Mouse (Mus musculus) right cerebral cortex, postnatal 25 days (tissue): Measurements from ENCODE around the gene Krtap3-3.
"Not testable (repeated sequence)": the region's sequence is repeated elsewhere in the genome, so short reads cannot be mapped to it uniquely, and the experiment has no call there.

ENCODE experiments used
- DNase-seq: peaks from one replicate; pipeline ENCODE4 v3.0.0; 2022

Krtap3-3 gene

DNA sequence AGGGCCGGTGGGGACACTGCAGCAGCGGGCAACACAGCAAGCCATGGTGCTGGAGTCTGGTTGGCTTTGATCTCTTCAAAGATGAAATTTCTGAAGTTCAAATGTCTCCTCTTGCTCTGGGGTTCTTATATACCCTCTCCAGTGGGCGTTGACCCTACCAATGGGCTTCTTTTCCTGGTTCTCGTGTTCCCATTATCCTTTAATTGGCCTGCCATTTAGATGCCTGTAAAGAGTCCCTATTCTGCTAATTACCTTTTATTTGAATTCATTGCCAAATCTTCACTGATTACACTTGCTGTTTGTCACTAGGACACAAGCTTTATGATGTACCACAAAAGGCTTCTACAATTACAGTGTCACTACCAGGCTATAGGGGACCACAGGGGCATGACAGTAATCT lies at the start of gene Krtap3-3:
Krtap3-3 (minus strand) TSS at position 101 of the 400 bp plus-strand sequence.
- DNase-seq: no peak

DNA sequence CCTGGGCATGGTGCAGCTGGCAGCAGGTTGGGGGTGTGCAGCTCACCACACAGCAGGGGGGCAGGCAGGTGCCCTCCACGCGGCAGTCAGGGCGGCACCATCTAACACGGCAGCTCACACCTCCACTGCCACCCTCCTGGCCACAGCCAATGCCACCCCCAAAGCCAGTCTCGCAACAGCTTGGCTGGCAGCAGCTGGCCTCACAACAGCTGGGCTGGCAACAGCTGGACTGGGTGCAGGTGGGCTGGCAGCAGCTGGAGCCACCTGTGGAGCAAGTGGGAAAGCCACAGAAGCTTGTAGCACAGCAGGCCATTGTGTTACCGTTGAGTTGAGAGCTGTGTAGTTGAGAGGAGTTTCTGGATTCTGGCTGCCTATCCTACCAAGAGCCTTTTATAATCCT lies 47.1 kb upstream of the Krtap3-3 start, which contains the start of gene Krtap9-3:
Krtap9-3 (minus strand) TSS at position 364 of the 400 bp plus-strand sequence.
- not testable (repeated sequence) for DNase-seq

DNA sequence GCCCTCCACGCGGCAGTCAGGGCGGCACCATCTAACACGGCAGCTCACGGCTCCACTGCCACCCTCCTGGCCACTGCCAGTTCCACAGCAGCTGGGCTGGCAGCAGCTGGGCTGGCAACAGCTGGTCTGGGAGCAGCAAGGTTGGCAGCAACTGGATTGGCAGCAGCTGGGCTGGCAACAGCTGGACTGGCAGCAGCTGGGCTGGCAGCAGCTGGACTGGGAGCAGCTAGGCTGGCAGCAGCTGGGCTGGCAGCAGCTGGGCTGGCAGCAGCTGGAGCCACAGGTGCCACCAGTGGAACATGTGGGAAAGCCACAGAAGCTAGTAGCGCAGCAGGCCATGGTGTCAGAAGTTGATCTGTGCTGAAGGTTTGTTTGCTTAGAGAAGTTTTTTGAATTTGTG lies 40.3 kb upstream of the Krtap3-3 start, which contains the start of gene Krtap1-3:
Krtap1-3 (minus strand) TSS at position 359 of the 400 bp plus-strand sequence.
- DNase-seq: no peak

DNA sequence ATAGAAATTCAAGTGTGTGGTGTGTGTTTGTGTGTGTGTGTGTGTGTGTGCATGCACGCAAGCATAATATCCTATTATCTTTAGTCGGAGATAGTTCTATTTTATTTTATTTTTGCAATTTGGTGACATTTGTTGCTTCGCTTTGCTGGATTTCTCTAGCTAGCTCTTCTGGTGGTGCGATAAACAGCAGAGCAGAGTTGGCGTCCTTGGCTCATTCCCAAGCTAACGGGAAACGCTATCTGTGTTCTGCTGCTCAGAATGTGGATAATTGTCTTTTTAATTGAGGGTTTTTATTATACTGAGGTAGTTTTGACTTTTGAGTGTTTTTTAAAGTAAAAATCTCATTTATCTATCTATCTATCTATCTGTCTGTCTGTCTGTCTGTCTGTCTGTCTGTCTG lies 34.4 kb upstream of the Krtap3-3 start:
- DNase-seq: no peak

DNA sequence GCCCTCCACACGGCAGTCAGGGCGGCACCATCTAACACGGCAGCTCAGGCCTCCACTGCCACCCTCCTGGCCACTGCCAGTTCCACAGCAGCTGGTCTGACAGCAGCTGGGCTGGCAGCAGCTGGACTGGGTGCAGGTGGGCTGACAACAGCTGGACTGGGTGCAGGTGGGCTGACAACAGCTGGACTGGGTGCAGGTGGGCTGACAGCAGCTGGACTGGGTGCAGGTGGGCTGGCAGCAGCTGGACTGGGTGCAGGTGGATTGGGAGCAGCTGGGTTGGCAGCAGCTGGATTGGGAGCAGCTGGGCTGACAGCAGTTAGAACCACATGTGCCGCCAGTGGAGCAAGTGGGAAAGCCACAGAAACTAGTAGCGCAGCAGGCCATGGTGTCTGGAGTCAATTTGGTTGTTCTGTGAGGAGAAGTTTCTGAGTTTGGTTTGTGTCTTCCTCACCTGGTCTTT lies 32.6 kb upstream of the Krtap3-3 start, which contains the start of gene Krtap1-4:
Krtap1-4 (minus strand) TSS at position 410 of the 460 bp plus-strand sequence.
- DNase-seq: no peak

DNA sequence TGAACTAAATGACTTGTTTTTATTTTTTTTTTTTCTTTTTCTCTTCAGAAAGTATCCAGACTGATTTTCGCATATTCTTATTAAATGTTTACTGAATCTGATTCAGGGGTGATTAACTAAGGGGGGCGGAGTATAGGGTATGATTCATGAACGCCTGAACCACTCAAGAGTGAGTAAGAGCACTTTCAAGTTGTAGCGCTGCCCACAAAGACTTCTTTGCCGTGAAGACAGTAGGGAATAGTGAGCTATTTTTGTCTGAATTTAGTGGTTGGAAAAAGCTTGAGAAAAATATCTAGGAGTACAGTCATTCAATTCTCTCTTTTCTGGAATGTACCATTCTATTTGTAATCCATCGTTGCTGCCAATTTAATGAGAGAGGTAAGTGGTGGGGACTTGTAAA lies 30.9 kb upstream of the Krtap3-3 start:
- DNase-seq: no peak

DNA sequence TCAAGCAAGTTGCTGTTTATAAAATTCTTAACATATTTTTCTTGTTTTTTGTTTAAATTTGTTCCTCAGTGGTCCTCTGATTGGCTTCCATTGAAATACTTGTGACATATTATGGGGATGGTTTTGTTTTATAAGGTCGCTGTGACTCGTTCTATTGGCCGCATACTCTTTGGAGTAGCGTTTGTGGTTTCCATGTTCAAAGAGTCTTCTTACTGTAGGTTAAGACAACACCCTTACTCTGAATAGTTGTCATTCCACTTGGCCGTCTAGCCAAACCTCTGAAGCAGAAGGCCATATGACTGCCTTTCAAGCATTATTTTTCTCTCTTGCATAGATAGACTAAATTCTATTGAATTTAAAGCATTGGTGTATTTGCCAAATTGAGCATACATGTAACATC lies 30.4 kb upstream of the Krtap3-3 start:
- DNase-seq: no peak

DNA sequence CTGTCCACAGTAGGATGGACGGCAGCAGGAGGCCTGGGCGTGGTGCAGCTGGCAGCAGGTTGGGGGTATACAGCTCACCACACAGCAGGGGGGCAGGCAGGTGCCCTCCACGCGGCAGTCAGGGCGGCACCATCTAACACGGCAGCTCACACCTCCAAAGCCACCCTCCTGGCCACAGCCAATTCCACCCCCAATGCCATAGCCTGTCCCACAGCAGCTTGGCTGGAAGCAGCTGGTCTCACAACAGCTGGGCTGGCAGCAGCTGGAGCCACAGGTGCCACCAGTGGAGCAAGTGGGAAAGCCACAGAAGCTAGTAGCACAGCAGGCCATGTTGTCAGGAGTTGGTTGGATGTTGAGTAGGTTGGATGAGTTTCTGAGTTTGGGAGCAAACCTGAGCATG lies 30.0 kb upstream of the Krtap3-3 start, which contains the start of gene Krtap1-5:
Krtap1-5 (minus strand) TSS at position 381 of the 400 bp plus-strand sequence.
- no peak for DNase-seq

DNA sequence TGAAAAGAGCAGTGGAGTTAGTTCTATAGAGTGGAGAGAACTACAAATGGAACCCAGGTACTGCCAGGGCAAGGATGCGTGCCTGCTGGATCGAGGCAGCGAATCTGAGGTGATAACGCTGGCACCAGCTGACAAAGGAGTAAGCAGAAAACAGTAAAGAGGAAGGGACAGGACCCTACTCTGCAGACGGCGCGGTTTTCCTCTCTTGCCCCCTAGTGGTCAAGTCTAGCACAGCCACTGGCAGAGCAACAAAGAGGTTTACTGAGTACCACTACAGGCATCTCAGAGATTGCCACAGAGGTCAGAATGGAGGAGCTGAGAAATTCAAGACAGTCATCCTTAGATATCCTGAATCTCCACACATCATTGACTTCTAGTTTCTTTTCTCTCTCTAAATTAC lies 23.4 kb upstream of the Krtap3-3 start:
- DNase-seq: peak; percentile 34

DNA sequence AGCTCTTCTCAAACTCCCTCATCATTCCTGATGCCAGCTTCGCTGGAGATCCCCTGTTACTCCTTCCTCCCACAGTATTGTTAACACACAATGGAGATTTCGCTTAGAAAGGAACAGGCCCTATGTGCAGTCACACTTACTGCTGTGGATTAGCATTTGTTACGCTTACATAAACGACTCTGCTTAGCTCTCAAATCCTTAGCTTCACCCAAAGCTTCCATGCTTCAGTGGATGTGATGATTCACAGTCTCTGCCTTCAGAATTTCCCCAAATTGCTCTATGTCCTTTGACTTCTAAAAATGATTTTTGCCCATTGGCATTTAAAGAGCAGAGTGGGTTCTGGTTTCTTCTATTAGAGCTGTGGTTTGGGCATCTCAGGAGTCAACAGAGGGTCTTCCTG lies 22.5 kb upstream of the Krtap3-3 start:
- no peak for DNase-seq

DNA sequence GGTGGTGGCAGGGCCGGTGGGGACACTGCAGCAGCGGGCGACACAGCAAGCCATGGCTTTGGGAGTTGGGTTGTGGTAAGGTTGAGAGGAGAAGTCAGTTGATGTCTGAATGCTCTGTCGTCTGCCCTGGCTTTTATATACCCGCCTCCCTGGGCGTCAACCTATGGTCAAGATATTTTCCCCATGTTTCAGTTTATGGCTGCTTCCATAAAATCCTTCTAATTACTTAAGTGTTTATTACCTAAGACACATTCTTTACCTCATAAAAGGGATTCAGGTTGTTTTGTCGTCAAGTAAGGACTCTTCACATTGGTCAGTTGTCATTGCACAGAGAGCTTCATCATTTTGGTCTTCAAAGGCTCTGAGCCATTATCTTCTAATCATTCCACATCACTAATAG lies 15.9 kb upstream of the Krtap3-3 start, which contains the start of gene Krtap3-1:
Krtap3-1 (minus strand) TSS at position 101 of the 400 bp plus-strand sequence.
- no peak for DNase-seq

DNA sequence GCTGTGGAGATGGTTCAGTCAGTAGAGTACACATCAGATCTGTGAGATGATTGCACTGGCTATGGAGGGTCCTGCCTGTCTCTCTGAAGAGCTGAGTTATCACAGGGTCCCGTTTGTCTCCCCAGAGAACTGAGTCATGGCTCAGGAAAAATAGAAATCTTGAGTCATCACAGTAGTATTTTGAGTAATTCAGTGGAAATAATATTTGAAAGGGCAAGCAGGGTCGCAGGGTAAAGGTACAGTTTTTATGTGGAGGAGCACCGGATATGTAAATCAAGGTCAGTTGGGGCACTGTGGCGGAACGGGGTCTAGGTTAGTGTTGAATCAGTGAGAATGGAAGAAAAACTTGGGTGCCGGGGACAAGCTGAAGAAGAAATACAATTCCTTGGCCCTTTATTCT lies 11.9 kb upstream of the Krtap3-3 start:
- DNase-seq: no peak

DNA sequence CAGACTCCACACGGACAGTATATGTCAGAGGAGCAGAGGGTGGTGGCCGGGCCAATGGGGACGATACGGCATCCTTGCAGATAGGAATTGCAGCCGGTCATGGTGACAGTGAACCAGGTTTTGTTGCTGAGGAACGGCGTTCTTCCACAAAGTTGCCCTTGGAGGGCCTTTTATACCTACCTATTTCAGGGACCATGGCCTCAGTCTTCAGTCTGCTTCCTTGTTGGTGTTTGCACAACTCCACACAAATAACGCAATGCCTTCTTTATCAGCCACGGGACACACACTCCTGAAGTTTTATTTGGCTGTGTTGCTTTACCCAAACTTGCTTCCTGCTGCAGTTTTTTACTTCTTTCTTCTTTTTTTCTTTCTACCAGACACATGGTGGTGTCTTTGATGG lies 8.7 kb upstream of the Krtap3-3 start, which contains the start of gene Gm11939:
Gm11939 (minus strand) TSS at position 101 of the 400 bp plus-strand sequence.
- no peak for DNase-seq

DNA sequence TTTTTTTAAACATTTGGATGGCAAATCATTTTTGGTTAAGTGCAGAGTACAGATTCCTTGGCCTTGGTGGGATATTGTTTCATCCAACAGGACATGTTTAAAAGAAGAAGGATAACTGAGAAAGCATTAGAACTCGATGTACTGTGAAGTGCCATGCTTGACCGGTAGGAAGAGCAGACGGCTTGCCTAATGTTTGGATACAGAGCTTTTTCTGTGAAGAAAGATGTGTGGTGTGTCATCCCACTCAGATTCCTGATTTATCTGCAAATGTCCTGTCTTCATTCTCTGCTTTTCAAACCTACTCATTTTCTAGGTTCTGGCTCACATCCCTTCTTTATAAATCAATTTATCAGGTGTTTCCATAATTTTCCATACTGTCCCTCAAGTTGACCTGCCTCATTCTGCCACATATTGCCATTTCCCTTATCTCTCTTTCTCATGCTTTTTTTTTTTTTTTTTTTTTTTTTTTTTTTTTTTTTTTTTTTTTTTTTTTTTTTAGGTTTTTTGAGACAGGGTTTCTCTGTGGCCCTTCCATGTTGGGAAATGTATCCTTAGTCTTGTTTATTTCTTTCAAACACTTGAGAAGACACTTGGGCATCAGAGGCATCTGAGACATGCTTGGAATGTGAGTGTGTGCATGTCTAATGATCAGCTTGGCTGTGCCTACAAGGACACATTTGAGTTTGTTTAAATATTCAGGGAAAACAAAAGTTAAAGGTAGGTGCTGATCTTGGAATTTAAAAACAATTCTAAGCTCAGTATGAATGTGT lies 7.5 kb upstream of the Krtap3-3 start:
- DNase-seq: no peak

DNA sequence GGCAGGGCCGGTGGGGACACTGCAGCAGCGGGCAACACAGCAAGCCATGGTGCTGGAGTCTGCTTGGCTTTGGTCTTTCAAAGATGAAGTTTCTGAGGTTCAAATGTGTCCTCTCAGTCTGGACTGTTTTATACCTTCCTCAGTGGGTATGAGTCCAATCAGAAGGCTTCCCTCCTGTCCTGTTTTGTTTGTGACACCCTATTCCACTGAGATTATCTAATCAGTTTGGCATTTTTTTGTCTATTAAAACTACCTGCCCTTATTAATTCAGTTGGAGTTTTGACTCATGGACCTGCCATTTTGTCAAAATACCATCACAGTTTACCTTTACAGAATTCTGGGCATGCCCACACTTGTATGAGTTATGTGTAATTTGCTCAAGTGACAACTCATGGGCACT lies 6.1 kb upstream of the Krtap3-3 start, which contains the start of gene Krtap3-2:
Krtap3-2 (minus strand) TSS at position 101 of the 400 bp plus-strand sequence.
- no peak for DNase-seq

DNA sequence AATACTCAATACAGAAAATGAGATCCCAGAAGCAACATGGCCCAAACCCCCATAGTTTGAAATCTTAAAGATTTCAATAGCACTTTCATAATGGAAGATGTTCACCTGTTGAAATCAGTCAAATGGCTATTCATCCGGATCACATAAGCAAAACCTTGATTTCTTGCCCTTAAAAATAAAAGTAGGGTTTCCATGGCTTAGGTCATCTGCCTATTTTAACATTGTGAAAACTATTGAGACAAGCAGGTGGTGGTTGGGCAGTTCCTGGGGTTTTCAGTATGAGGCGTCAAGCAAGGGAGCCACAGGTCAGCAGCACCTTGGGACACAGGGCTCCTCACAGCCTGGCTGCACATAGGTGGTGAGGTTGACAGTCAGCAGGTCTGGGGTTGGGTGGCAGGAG lies 5.5 kb upstream of the Krtap3-3 start:
- DNase-seq: no peak

DNA sequence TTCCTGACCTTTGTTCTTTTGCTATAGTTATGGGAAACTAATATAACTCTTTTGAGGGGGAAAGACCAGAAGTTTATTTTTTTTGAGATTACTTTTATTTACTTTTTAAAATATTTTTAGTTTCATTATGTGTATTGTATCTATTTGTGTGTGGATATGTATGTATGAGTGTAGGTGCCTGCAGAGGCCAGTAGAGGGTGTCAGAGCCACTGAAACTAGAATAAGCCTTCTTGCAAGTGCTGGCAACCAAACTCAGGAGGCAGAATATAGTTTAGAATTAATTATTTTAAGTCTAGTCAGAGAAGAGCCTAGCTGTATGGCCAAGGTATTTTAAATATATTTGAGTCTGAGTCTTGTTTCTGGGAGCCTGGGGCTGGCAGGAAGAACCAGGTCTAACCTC lies 2.8 kb downstream of the Krtap3-3 start:
- no peak for DNase-seq

DNA sequence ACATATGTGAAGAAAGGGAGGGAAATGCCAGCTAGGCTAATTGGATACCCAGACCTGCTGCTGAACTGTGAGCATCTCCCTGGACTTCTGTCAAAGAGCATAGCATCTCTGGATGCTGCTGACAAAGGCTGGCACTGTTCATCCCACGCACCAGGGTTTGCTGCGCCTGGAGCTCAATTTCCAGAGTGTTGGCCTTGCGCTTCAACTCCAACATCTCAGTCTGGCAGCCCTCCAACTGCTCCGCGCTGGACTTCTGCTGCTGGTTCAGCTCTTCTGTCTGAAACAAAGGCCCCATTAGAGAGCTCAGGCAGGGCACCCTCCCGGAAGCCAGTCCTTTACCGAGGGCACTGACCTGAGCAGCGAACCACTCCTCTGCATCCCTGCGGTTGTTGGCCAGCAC lies 10.9 kb downstream of the Krtap3-3 start:
- peak; percentile 7 for DNase-seq

DNA sequence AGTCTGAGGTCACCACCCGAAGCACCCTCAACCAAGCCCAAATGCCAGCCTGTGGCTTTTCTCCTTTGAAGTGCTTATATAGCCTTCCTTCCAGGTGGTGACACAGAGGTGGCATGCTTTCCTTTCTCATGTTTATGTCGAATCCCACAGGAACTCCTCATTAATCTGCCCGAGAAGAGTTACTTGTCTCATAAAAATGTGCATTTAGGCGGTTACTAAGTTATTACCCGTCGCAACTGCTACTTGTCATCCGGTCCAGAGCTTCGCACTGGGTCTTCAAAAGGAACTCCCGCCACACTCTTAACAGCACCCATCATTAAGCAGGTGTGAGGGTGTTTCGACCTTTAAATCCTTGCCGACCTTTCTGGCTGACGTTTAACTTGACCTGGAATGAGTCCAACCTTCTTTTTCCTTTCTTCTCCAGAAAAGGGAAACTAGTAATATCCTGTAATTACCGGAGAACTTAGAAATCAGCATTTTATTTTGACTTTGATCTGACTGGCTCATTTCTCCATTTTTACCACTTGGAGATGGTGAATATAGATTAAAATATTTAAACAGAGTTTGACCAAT lies 29.3 kb downstream of the Krtap3-3 start, which contains the start of gene Krt39:
Krt39 (minus strand) TSS at position 51 of the 573 bp plus-strand sequence.
- no peak for DNase-seq

DNA sequence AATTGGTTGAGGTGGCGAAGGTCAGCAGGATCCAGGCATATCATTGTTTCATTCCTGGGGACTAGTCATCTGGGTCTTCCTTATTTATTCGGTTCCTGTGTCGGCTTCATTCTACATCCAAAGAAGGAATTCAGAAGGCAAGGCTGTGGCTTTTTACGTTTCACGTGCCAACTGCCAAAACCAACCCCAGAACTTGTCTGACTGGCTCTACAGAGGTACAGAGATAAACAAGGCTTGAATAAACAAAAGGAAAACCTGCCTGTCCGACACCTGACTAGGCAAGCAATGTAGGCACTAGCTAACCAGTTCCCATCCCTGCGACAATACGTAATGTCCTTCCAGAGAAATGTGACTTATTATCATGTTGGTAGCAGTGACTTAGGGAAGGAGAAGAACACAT lies 36.6 kb downstream of the Krtap3-3 start:
- no peak for DNase-seq
